Mouse (Mus musculus) MEL (cell line): ENCODE measurements around the gene Etv5. TPM values are rescaled to one million over a fixed set of nuclear protein-coding genes. Genes with fewer than 3 reads are reported as not detected.

Experiments used
- DNase-seq: peaks from one replicate; pipeline ENCODE4 v3.0.0; 2011; ENCODE audit warnings: low read depth, low spot score
- H3K27ac ChIP-seq: 2 replicates; pipeline ENCODE4 v1.5.1; 2012; ENCODE audit warnings: low read depth, mild to moderate bottlenecking, control low read depth, low read length, moderate library complexity; ENCODE audit not compliant: control insufficient read depth
- H3K27me3 ChIP-seq, 2 experiments: fragments of 150-350 bp in 1 of 2; sonication (generic) in 1 of 2; 2 replicates each; pipeline ENCODE4 v1.6.1; 2012; ENCODE audit warnings: low read length in 2 of 2, mild to moderate bottlenecking in 2 of 2, improper control_type of control experiment in 1 of 2, moderate library complexity in 1 of 2; ENCODE audit not compliant: insufficient read depth in 2 of 2, control insufficient read depth in 1 of 2
- H3K36me3 ChIP-seq, 2 experiments: 2 replicates each; pipeline ENCODE4 v1.6.1; 2012 to 2014; ENCODE audit warnings: low read length in 2 of 2, improper control_type of control experiment in 1 of 2, inconsistent platforms in 1 of 2, mild to moderate bottlenecking in 1 of 2; ENCODE audit not compliant: insufficient read depth in 2 of 2, control insufficient read depth in 1 of 2
- H3K4me1 ChIP-seq, 2 experiments: fragments of 150-350 bp in 1 of 2; sonication (generic) in 1 of 2; 2 replicates each; pipeline ENCODE4 v1.6.1; 2012; ENCODE audit warnings: low read length in 2 of 2, improper control_type of control experiment in 1 of 2, mild to moderate bottlenecking in 1 of 2; ENCODE audit not compliant: insufficient read depth in 2 of 2, control insufficient read depth in 1 of 2
- H3K4me3 ChIP-seq, 2 experiments: fragments of 150-350 bp in 1 of 2; sonication (generic) in 1 of 2; 2 replicates each; pipeline ENCODE4 v1.5.1; 2012; ENCODE audit warnings: low read depth in 2 of 2, low read length in 2 of 2, mild to moderate bottlenecking in 2 of 2, moderate library complexity in 2 of 2, control low read depth in 1 of 2, improper control_type of control experiment in 1 of 2; ENCODE audit not compliant: control insufficient read depth in 1 of 2, insufficient read depth in 1 of 2
- H3K79me2 ChIP-seq: 2 replicates; pipeline ENCODE4 v1.6.1; 2012; ENCODE audit warnings: mild to moderate bottlenecking, low read length, moderate library complexity; ENCODE audit not compliant: control insufficient read depth, poor library complexity, insufficient read depth
- H3K9ac ChIP-seq: 2 replicates; pipeline ENCODE4 v1.6.1; 2012; ENCODE audit warnings: low read depth, mild to moderate bottlenecking, control low read depth, low read length, moderate library complexity; ENCODE audit not compliant: control insufficient read depth, poor library complexity, severe bottlenecking
- H3K9me3 ChIP-seq: fragments of 150-350 bp; sonication (generic); replicated peaks from 2 replicates; pipeline ENCODE4 v1.6.1; 2012; ENCODE audit warnings: mild to moderate bottlenecking, low read length, improper control_type of control experiment, moderate library complexity; ENCODE audit not compliant: insufficient read depth
- BHLHE40 ChIP-seq: IDR thresholded peaks from 2 replicates; pipeline ENCODE4 v1.6.1; 2012; ENCODE audit warnings: low read depth, mild to moderate bottlenecking, inconsistent platforms, low read length, improper control_type of control experiment, borderline replicate concordance
- CHD1 ChIP-seq: IDR thresholded peaks from 2 replicates; pipeline ENCODE4 v1.6.1; 2012; ENCODE audit warnings: low read depth, mild to moderate bottlenecking, inconsistent platforms, low read length, improper control_type of control experiment
- CHD2 ChIP-seq: IDR thresholded peaks from 2 replicates; pipeline ENCODE4 v1.6.1; 2011; ENCODE audit warnings: low read length, improper control_type of control experiment
- CTCF ChIP-seq, 3 experiments: IDR thresholded peaks in 2 of 3; conservative IDR thresholded peaks in 1 of 3; 2 replicates each; pipeline ENCODE4 v1.5.1; 2011 to 2012; ENCODE audit warnings: low read length in 3 of 3, low read depth in 2 of 3, mild to moderate bottlenecking in 2 of 3, improper control_type of control experiment in 1 of 3, inconsistent platforms in 1 of 3, mixed read lengths in 1 of 3, moderate library complexity in 1 of 3; ENCODE audit not compliant: control insufficient read depth in 1 of 3, insufficient read depth in 1 of 3, poor library complexity in 1 of 3, severe bottlenecking in 1 of 3
- E2F4 ChIP-seq: IDR thresholded peaks from 2 replicates; pipeline ENCODE4 v1.6.1; 2011; ENCODE audit warnings: low read depth, low read length, improper control_type of control experiment, borderline replicate concordance
- ELF1 ChIP-seq: IDR thresholded peaks from 2 replicates; pipeline ENCODE4 v1.6.1; 2014; ENCODE audit warnings: low read depth, mild to moderate bottlenecking, inconsistent platforms, low read length, improper control_type of control experiment, moderate library complexity
- EP300 ChIP-seq, 2 experiments: IDR thresholded peaks; 2 replicates each; pipeline ENCODE4 v1.6.1; 2011; ENCODE audit warnings: improper control_type of control experiment in 2 of 2, low read length in 2 of 2, low read depth in 1 of 2, mild to moderate bottlenecking in 1 of 2
- ETS1 ChIP-seq: IDR thresholded peaks from 2 replicates; pipeline ENCODE4 v1.6.1; 2012; ENCODE audit warnings: low read depth, mild to moderate bottlenecking, inconsistent platforms, low read length, improper control_type of control experiment, moderate library complexity
- GABPA ChIP-seq: IDR thresholded peaks from 2 replicates; pipeline ENCODE4 v1.6.1; 2012; ENCODE audit warnings: low read depth, mild to moderate bottlenecking, inconsistent platforms, low read length, improper control_type of control experiment, moderate library complexity
- GATA1 ChIP-seq: IDR thresholded peaks from 2 replicates; pipeline ENCODE4 v1.6.1; 2011; ENCODE audit warnings: low read depth, low read length, improper control_type of control experiment
- JUND ChIP-seq: IDR thresholded peaks from 2 replicates; pipeline ENCODE4 v1.6.1; 2011; ENCODE audit warnings: low read depth, mild to moderate bottlenecking, improper control_type of control experiment, low read length
- KAT2A ChIP-seq: conservative IDR thresholded peaks from 2 replicates; pipeline ENCODE4 v1.6.1; 2012; ENCODE audit warnings: low read depth, low read length, improper control_type of control experiment, inconsistent platforms
- MAFK ChIP-seq: IDR thresholded peaks from 2 replicates; pipeline ENCODE4 v1.6.1; 2011; ENCODE audit warnings: low read depth, mild to moderate bottlenecking, low read length, improper control_type of control experiment, borderline replicate concordance
- MAZ ChIP-seq: IDR thresholded peaks from 2 replicates; pipeline ENCODE4 v1.6.1; 2012; ENCODE audit warnings: low read depth, mild to moderate bottlenecking, inconsistent platforms, low read length, improper control_type of control experiment
- MXI1 ChIP-seq: IDR thresholded peaks from 2 replicates; pipeline ENCODE4 v1.6.1; 2011; ENCODE audit warnings: mild to moderate bottlenecking, low read depth, low read length, improper control_type of control experiment
- MYB ChIP-seq: IDR thresholded peaks from 2 replicates; pipeline ENCODE4 v1.6.1; 2011; ENCODE audit warnings: mild to moderate bottlenecking, low read depth, low read length, improper control_type of control experiment
- MYC ChIP-seq: IDR thresholded peaks from 2 replicates; pipeline ENCODE4 v1.6.1; 2011; ENCODE audit warnings: low read depth, mild to moderate bottlenecking, low read length, improper control_type of control experiment, moderate library complexity
- NELFE ChIP-seq: IDR thresholded peaks from 2 replicates; pipeline ENCODE4 v1.6.1; 2011; ENCODE audit warnings: low read depth, low read length, improper control_type of control experiment
- NRF1 ChIP-seq: IDR thresholded peaks from 2 replicates; pipeline ENCODE4 v1.6.1; 2014; ENCODE audit warnings: low read depth, mild to moderate bottlenecking, inconsistent platforms, low read length, improper control_type of control experiment, moderate library complexity; ENCODE audit not compliant: poor library complexity, insufficient read depth, severe bottlenecking
- POLR2A ChIP-seq, 2 experiments: IDR thresholded peaks; 2 replicates each; pipeline ENCODE4 v1.6.1; 2011 to 2012; ENCODE audit warnings: low read length in 2 of 2, mild to moderate bottlenecking in 2 of 2, control low read depth in 1 of 2, improper control_type of control experiment in 1 of 2, low read depth in 1 of 2, moderate library complexity in 1 of 2; ENCODE audit not compliant: control insufficient read depth in 1 of 2, insufficient read depth in 1 of 2, poor library complexity in 1 of 2
- POLR2AphosphoS2 ChIP-seq: IDR thresholded peaks from 2 replicates; pipeline ENCODE4 v1.6.1; 2011; ENCODE audit warnings: low read length, improper control_type of control experiment
- POLR2AphosphoS5 ChIP-seq: IDR thresholded peaks from 2 replicates; pipeline ENCODE4 v1.6.1; 2012; ENCODE audit warnings: low read depth, borderline replicate concordance, mild to moderate bottlenecking, inconsistent platforms, low read length, moderate library complexity, mixed read lengths
- RAD21 ChIP-seq: IDR thresholded peaks from 2 replicates; pipeline ENCODE4 v1.6.1; 2011; ENCODE audit warnings: mild to moderate bottlenecking, low read depth, low read length, improper control_type of control experiment
- RCOR1 ChIP-seq: IDR thresholded peaks from 2 replicates; pipeline ENCODE4 v1.6.1; 2012; ENCODE audit warnings: low read depth, mild to moderate bottlenecking, inconsistent platforms, low read length, improper control_type of control experiment
- SIN3A ChIP-seq: IDR thresholded peaks from 2 replicates; pipeline ENCODE4 v1.6.1; 2012; ENCODE audit warnings: low read length, improper control_type of control experiment, inconsistent platforms
- SMC3 ChIP-seq: IDR thresholded peaks from 2 replicates; pipeline ENCODE4 v1.6.1; 2011; ENCODE audit warnings: low read depth, low read length, improper control_type of control experiment
- TAL1 ChIP-seq: IDR thresholded peaks from 2 replicates; pipeline ENCODE4 v1.6.1; 2012; ENCODE audit warnings: mild to moderate bottlenecking, inconsistent platforms, low read length, moderate library complexity, mixed read lengths
- TBP ChIP-seq: IDR thresholded peaks from 2 replicates; pipeline ENCODE4 v1.8.0; 2011; ENCODE audit warnings: low read depth, low read length, improper control_type of control experiment
- TCF12 ChIP-seq: IDR thresholded peaks from 2 replicates; pipeline ENCODE4 v1.6.1; 2014; ENCODE audit warnings: low read depth, mild to moderate bottlenecking, inconsistent platforms, low read length, improper control_type of control experiment, moderate library complexity
- UBTF ChIP-seq: IDR thresholded peaks from 2 replicates; pipeline ENCODE4 v1.6.1; 2012; ENCODE audit warnings: low read depth, mild to moderate bottlenecking, inconsistent platforms, low read length, improper control_type of control experiment, moderate library complexity, borderline replicate concordance; ENCODE audit not compliant: insufficient read depth
- USF2 ChIP-seq, 2 experiments: IDR thresholded peaks; 2 replicates each; pipeline ENCODE4 v1.6.1; 2011 to 2012; ENCODE audit warnings: improper control_type of control experiment in 2 of 2, low read length in 2 of 2, borderline replicate concordance in 1 of 2, inconsistent platforms in 1 of 2, low read depth in 1 of 2, mild to moderate bottlenecking in 1 of 2; ENCODE audit not compliant: insufficient read depth in 1 of 2
- ZC3H11A ChIP-seq: IDR thresholded peaks from 2 replicates; pipeline ENCODE4 v1.6.1; 2012; ENCODE audit warnings: low read depth, mild to moderate bottlenecking, inconsistent platforms, low read length, improper control_type of control experiment
- ZKSCAN1 ChIP-seq: IDR thresholded peaks from 2 replicates; pipeline ENCODE4 v1.6.1; 2012; ENCODE audit warnings: low read depth, mild to moderate bottlenecking, inconsistent platforms, low read length, improper control_type of control experiment, moderate library complexity
- ZMIZ1 ChIP-seq: IDR thresholded peaks from 2 replicates; pipeline ENCODE4 v1.6.1; 2012; ENCODE audit warnings: low read depth, mild to moderate bottlenecking, inconsistent platforms, low read length, improper control_type of control experiment, moderate library complexity
- ZNF384 ChIP-seq: IDR thresholded peaks from 2 replicates; pipeline ENCODE4 v1.6.1; 2012; ENCODE audit warnings: low read depth, mild to moderate bottlenecking, inconsistent platforms, low read length, improper control_type of control experiment
- polyA plus RNA-seq, 2 experiments: library from polyadenylated mRNA; stranded (reverse) in 1 of 2; unstranded in 1 of 2; fragments of >175 nt in 1 of 2; fragments of >200 nt in 1 of 2; gene quantifications; 2 replicates each; pipeline versions ENCODE4 v1.2.1 to v1.2.4; 2012; ENCODE audit warnings: low replicate concordance in 2 of 2, low read depth in 1 of 2; ENCODE audit not compliant: insufficient read length in 2 of 2, insufficient read depth in 1 of 2, missing spikeins in 1 of 2
- total RNA-seq: library from RNA; depleted of rRNA; stranded (reverse); fragments of 300-350 nt; gene quantifications from 2 replicates; pipeline ENCODE4 v1.2.3, GENCODE M21; 2012; rRNA removed

The Etv5 gene
- total RNA-seq (8.2 and 11.1 TPM in 2 replicates), polyA plus RNA-seq (10 to 100 TPM in 1 of 2 experiments, not detected in 1; 18.3 TPM)

GRCm38 (mm10) chr16:22439499-22440177 is at the start of gene Etv5:
Gene Etv5 (minus strand): TSS chr16:22439719.
- Histone ChIP-seq H3K79me2 (peaks cover 7% of the 10 kb centered on the region), H3K4me3 (peak within 1 kb of the TSS; percentile 85 to 92), H3K27ac (peak within 1 kb of the TSS; percentile 90), H3K4me1 (peaks cover 0 to 7% of the 10 kb centered on the region in 2 experiments; a peak in 3 of 4 replicates), H3K9me3 (no peaks in the 10 kb centered on the region), H3K27me3 (no peaks in the 10 kb centered on the region), H3K9ac (peak within 1 kb of the TSS; percentile 89), H3K36me3 (peaks cover 0 to 13% of the 10 kb centered on the region in 2 experiments; a peak in 2 of 4 replicates)
- DNase-seq = peak; percentile 99
- TF ChIP-seq BHLHE40 (no peak), MXI1 (peak; percentile 10), JUND (no peak), GATA1 (no peak), SIN3A (peak; percentile 89), NELFE (peak; percentile 72), POLR2A (IDR thresholded peaks at IDR 0.05; ENCODE audit: control insufficient read depth in 1 of 2, insufficient read depth in 1 of 2, low read depth in 1 of 2, low read length in 2 of 2, poor library complexity in 1 of 2) (peak; percentile 74 to 88; a peak in 3 of 4 replicates), TAL1 (no peak), MAFK (peak; percentile 63; the same call in 1 of the 2 replicates), MYB (no peak), MYC (peak; percentile 15; the same call in 1 of the 2 replicates), CHD1 (0 out of 2 replicates have a peak, but pooled peaks have one; percentile 56), EP300 (IDR thresholded peaks at IDR 0.05; ENCODE audit: low read depth in 1 of 2, low read length in 2 of 2) (peak in 1 of 2 experiments; percentile 7; a peak in 1 of 4 replicates), POLR2AphosphoS2 (peak; percentile 66; the same call in 1 of the 2 replicates), KAT2A (no peak), ZNF384 (peak; percentile 60), NRF1 (no peak; the same call in 1 of the 2 replicates), GABPA (no peak; the same call in 1 of the 2 replicates), TBP (peak; percentile 79), CTCF (IDR thresholded peaks at IDR 0.05 in 2 of 3, conservative IDR thresholded peaks at IDR 0.05 in 1 of 3; ENCODE audit: control insufficient read depth in 1 of 3, insufficient read depth in 1 of 3, low read depth in 2 of 3, low read length in 3 of 3, poor library complexity in 1 of 3, severe bottlenecking in 1 of 3) (no peak), ELF1 (peak; percentile 37), ZMIZ1 (peak; percentile 79; the same call in 1 of the 2 replicates), MAZ (peak; percentile 63), RAD21 (no peak), POLR2AphosphoS5 (no peak), TCF12 (peak; percentile 51), ETS1 (peak; percentile 66; the same call in 1 of the 2 replicates), UBTF (no peak), CHD2 (no peak; the same call in none of the 2 replicates), USF2 (IDR thresholded peaks at IDR 0.05; ENCODE audit: borderline replicate concordance in 1 of 2, insufficient read depth in 1 of 2, low read depth in 1 of 2, low read length in 2 of 2) (no peak), RCOR1 (no peak), ZKSCAN1 (no peak), ZC3H11A (peak; percentile 47), SMC3 (no peak), E2F4 (0 out of 2 replicates have a peak, but pooled peaks have one; percentile 60)
